Mouse (Mus musculus): ENCODE measurements around the gene Phxr2.
A peak's percentile ranks its signal among the peaks of the same experiment; 100 is the strongest.

Phxr2 gene

DNA sequence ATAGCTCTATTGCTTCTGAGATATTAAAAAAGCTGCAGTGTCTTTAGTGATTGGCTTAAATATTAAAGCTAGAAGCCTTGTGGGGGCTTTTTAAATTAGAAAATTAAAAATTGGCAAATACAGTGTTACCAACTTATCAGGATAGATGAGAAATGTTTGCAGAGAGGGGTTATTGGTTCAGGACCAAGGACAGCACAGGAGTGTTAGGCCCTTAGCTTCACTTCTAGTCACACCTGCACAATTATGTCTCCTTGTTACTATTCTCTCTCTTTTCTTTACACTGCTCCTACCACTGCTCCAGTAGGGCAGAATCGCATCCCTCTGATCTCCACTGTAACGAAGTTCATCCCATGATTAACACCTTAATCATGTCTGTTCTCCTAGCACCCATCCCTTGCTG is 31.0 kb downstream of the Phxr2 start:
- no peak for DNase-seq (ENCODE audit: low spot score)

DNA sequence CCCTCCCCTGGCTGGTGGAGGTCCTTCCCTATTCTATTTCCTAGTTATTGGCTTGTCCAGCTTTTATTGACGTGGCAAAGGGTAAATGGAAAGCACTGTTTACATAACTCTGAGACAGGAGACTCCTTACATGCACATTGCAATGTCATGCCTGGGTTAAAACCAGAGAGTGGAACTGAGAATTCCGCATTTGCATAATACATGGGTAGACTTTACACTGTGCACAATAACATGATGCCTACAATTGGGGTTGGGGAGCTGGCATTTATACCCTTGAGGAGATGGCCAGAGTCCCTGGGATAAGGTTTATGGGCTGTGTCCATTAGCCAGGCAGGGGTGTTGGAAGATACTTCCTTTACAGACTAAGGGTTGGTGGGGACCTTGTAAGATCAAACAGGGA is 32.8 kb downstream of the Phxr2 start:
- no peak for DNase-seq (ENCODE audit: low spot score)

DNA sequence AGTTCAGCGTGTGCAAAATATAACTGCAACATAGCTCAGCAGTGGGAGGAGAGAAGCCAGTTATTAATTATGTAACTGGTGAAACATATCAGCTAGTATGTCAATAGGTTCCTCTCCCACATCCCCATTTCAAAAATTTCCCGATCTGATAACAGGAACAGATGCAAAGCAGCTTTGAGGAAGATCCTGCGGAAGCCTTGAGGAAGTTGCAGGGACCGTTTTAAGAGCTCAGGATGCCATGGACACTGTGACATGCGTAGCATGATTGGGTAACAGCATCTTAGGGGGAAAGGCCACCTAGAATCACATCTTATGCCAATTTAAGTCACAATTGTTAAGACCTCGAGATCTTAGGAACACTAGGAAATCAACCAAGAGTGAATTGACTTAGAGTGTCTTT is 36.2 kb downstream of the Phxr2 start:
- no peak for DNase-seq (ENCODE audit: low spot score)

DNA sequence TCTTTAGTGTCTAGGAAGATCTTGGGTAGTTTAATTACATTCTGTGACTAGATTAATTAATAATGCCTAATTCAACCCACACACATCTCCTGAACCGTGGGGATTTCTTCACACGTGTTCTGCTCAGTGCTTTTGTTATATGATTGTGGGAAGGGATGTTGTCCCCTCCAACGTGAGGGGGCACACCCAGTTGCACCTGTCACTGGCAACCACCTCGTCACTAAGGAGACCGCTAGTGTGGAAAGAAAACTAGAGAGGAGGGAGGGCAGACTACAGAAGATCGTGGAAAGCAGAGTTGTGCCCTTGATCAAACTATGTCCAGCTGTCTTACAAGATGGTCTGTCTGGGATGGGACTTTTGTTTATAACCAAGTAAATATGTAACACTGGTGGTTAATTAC is 40.1 kb downstream of the Phxr2 start:
- DNase-seq (ENCODE audit: low spot score) = no peak

DNA sequence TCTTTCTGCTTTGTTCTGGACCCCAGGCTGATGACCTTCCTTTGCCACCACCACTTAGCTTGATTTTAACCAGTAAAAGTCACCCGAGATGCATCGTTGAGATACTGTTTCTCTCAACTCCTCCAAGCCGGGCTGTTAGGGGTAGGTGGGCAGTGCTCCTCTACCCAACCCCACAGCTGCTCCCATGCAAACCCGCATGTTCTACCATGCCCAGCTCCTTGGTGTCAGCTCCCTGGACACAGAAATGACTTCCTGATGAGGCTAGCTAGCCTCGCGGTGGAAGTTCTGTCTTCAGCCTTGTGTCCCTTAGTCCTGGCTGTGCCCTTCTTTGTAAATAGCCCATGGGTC is 40.9 kb downstream of the Phxr2 start:
- DNase-seq (ENCODE audit: low spot score) = no peak

DNA sequence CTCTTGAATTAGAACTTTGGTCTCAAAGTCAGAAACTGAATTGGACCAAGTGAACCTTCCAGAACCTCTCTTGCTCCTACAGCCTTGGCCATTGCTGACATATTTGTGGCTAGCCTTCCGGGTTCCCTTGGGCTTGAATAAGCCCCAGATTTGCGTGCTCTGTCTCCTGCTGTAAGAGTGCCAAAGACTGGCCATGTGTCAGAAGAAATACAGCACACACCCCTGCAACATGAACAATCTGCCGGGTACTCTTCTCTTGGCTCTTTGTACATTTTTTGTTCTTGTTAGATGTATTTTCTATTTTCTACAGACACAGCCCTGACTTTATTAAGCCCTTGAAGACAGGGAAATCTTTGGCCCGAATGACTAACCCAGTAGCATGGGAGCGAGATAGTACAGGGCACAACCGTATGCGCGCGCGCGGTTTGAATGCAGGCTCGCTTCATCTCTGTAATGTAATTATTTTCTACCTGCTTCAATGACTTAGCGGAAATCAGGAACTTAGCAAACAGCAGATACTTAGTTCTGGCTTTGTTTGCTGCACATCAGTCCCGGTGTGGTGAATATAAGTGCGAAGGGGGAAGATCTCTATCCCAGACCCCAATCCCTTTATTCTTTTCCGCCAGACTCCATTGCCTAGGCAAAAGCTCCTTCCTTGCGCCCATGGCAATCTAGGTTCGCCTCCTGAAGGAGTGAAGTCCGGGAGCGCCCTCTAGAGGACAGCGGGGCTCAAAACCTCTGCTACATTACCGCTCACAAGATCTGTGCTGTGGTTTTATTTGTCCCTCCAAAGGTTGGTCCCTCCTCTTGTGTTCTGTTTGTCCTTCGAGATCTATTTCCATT is 41.5 kb downstream of the Phxr2 start:
- DNase-seq (ENCODE audit: low spot score) = peak; percentile 68

DNA sequence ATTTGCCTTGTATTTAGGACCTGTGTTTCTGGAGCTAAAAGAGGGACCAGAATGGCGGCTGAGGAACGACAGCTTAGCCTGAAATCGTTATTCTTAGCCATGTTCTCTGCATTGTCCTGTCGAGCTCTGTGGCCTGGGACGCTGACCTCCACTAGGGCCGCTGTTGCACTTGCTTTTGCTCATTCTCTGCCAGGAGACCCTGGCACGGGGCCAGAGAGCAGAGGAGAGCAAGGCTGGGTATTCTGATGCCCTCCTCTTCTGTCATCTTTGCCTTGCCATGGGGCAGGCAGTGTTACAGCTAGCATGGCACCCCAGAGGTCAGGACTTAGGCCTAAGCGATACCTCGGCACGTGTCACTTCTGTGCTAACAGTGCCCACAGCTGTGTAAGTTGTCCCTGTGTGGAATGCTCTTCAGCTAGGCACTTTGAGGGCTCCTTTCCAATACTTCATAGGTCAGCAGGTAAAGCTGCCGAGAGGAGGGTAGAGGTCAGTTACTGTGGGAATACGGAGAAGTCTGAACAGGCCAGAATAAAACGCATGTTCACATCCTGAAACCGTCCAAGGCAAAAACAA is 42.6 kb downstream of the Phxr2 start:
- no peak for DNase-seq (ENCODE audit: low spot score)

DNA sequence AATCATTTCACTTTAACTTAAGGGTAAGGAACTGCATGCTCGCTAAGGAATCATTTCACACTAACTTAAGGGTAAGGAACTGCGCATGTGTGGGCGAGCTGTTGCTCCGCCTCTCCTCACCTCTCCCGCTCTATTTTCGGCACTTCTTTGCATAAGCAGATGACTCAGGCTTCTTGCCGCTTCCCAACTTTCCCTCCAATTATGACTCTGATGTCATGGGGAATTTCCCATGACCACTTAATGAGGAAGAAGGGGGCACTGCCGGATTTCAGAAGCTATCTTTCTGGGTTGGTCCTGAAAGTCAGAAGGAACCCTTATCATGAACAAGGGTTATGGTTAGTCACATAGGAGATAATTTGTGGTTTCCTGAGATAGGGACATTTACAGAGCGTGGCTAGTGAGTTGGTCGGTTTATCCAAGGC is 44.5 kb downstream of the Phxr2 start:
- DNase-seq (ENCODE audit: low spot score) = no peak

DNA sequence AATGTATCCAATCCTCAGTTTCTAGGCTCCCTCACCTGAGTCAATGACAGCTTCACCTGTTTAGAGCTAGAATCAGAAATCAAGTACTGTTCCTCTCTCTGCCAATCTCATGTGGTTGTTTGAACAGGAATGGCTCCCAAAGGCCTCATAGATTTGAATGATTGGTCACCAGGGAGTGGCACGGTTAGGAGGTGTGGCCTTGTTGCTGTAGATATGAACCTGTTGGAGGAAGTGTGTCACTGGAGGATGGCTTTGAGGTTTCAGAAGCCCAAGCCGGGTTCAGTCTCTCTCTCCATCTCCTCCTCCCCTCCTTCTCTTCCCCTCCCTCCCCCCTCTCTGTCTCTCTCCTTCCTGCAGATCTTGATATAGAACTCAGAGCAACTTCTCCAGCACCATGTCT is 47.5 kb downstream of the Phxr2 start:
- DNase-seq (ENCODE audit: low spot score) = no peak

DNA sequence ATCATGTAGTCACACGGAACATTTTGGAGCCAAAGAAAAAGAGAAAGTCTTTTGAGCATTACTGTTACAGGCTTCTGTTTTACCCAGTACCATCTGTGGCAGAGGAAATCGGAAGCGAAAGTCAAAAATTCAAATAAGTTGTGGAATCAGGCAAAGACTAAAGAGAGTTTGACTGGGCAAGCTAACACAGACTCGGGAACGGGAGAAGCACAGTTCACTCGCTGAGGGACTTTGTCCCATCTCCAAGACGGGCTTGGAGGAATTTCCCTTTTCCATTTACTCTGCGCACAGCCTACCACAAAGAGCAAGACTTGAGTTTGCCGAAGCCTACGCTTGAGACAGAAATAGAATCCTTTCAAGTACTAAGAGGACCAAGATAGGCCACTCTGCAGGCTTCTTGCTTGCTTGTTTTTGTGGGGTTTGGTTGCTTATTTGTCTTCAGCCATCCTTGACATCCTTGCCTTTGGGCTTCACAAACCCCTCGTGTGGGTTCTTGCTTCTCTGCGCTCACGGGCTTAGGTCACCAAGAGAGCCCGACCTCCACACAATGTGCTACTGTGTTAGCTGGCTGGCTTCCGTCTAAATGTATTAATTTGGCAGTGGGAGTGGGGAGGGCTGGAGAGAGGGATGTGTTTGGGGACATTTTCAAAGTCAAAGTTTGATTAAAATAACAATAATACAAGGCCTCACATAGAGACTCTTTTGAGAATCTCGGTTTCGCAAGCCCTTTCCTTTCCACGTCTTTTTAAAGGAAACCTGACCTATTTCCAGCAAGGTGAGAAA is 49.8 kb downstream of the Phxr2 start:
- no peak for DNase-seq (ENCODE audit: low spot score)

All from yolk sac, embryonic 10.5 days (tissue).